Mouse (Mus musculus): ENCODE data around the gene Pcyt1b. TPM values are rescaled to one million over a fixed set of nuclear protein-coding genes. Genes with fewer than 3 reads are reported as not detected.

Gene Pcyt1b
- polyA plus RNA-seq, 1 experiment from 2014 or later: 7.2 TPM

GRCm38 (mm10) chrX:93663919-93664586, 9.4 kb downstream of the Pcyt1b start:
- WGBS: 87% methylated on average over 5 of the region's 5 CpGs
- DNase-seq (ENCODE audit: low spot score, missing footprints): no peak
- Histone ChIP-seq H3K9ac (ENCODE audit: low read length) (no peak overlapping the region), H3K27me3 (ENCODE audit: control insufficient read depth, insufficient read depth, low read length) (no peaks in the 10 kb centered on the region), H3K36me3 (ENCODE audit: control insufficient read depth, insufficient read depth, low read length) (no peaks in the 10 kb centered on the region), H3K27ac (ENCODE audit: low read depth, low read length) (no peak overlapping the region), H3K4me1 (ENCODE audit: control insufficient read depth, insufficient read depth, low read length) (no peaks in the 10 kb centered on the region), H3K9me3 (ENCODE audit: control insufficient read depth, low read length) (no peaks in the 10 kb centered on the region), H3K4me2 (no peak overlapping the region), H3K4me3 (ENCODE audit: low read depth, low read length) (no peak overlapping the region)
- no peak for ATAC-seq (ENCODE audit: low FRiP score)

GRCm38 (mm10) chrX:93664787-93665186, 10.1 kb downstream of the Pcyt1b start:
- WGBS: 77% methylated on average over 4 of the region's 4 CpGs
- ATAC-seq (ENCODE audit: low FRiP score) (no peak), DNase-seq (ENCODE audit: low spot score, missing footprints) (no peak)
- H3K4me2 ChIP-seq: no peak overlapping the region
- H3K27me3 ChIP-seq (ENCODE audit: control insufficient read depth, insufficient read depth, low read length): no peaks in the 10 kb centered on the region
- no peak overlapping the region for H3K4me3 ChIP-seq (ENCODE audit: low read depth, low read length)
- H3K27ac ChIP-seq (ENCODE audit: low read depth, low read length): no peak overlapping the region
- H3K9me3 ChIP-seq (ENCODE audit: control insufficient read depth, low read length): no peaks in the 10 kb centered on the region
- no peaks in the 10 kb centered on the region for H3K4me1 ChIP-seq (ENCODE audit: control insufficient read depth, insufficient read depth, low read length)
- H3K9ac ChIP-seq (ENCODE audit: low read length): no peak overlapping the region
- no peaks in the 10 kb centered on the region for H3K36me3 ChIP-seq (ENCODE audit: control insufficient read depth, insufficient read depth, low read length)

GRCm38 (mm10) chrX:93674432-93674831, 19.8 kb downstream of the Pcyt1b start:
- 42% methylated on average over 3 of the region's 3 CpGs for WGBS
- H3K9me3 ChIP-seq (ENCODE audit: control insufficient read depth, low read length): no peaks in the 10 kb centered on the region
- ATAC-seq (ENCODE audit: low FRiP score): peak; percentile 17; the same call in 1 of the 2 replicates
- no peak overlapping the region for H3K9ac ChIP-seq (ENCODE audit: low read length)
- peak overlapping the region; percentile 41; the same call in 1 of the 2 replicates for H3K4me2 ChIP-seq
- DNase-seq (ENCODE audit: low spot score, missing footprints): no peak
- H3K4me1 ChIP-seq (ENCODE audit: control insufficient read depth, insufficient read depth, low read length): no peaks in the 10 kb centered on the region; the same call in 1 of the 2 replicates
- peak overlapping the region; percentile 82 for H3K27ac ChIP-seq (ENCODE audit: low read depth, low read length)
- no peaks in the 10 kb centered on the region for H3K36me3 ChIP-seq (ENCODE audit: control insufficient read depth, insufficient read depth, low read length)
- 0 out of 2 replicates have a peak overlapping the region, but pooled peaks have one; percentile 22 for H3K4me3 ChIP-seq (ENCODE audit: low read depth, low read length)
- no peaks in the 10 kb centered on the region for H3K27me3 ChIP-seq (ENCODE audit: control insufficient read depth, insufficient read depth, low read length)

DNA sequence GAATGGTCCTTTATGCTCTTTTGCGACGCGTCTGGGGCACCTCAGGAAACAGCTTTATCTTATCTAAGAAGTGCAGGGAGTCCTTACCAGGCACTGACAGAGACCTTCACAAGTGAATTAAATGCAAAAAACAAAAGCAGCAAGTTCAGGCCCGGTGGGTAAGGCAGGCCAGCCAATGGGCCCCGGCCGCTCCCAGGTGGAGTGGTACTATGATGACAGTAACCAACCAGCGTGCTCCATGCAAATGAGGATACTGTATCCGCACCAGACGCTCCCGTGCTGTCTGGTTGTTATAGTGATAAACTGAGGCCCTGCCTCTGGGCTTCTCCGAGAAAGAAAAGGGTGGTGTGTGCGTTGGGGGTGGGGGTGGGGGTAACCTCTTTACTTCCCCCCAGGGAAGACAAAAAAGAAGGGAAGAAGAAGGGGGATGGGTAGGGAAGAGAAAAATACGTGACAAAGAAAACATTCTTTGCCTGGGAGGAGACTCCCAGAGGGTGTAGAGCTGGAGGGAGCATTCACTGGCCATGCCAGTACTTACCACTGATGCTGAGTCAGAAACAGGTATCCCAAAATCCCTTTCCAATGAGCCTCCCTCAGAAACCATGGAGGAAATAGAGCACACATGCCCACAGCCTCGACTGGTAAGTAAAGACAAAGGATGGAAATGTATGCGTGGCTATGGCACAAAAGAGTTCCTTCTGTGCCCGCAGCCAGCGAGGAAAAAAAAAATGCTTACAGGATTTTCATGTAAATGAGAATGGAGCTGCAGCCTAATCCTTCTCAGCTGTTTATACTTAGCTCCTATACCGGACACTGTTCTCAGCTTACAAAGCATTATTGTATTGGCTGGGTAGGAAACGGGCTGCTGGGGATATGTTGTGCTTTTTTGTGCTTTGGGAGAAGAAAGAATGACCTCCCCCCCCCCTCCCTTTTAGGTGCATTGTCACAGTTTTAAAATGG, 20.5 kb downstream of the Pcyt1b start:
- H3K4me3 ChIP-seq (ENCODE audit: low read depth, low read length): peak overlapping the region; percentile 22; the same call in 1 of the 2 replicates
- no peaks in the 10 kb centered on the region for H3K27me3 ChIP-seq (ENCODE audit: control insufficient read depth, insufficient read depth, low read length)
- peak overlapping the region; percentile 53 for H3K9ac ChIP-seq (ENCODE audit: low read length)
- H3K4me1 ChIP-seq (ENCODE audit: control insufficient read depth, insufficient read depth, low read length): no peaks in the 10 kb centered on the region; the same call in 1 of the 2 replicates
- peak overlapping the region; percentile 82 for H3K27ac ChIP-seq (ENCODE audit: low read depth, low read length)
- no peaks in the 10 kb centered on the region for H3K36me3 ChIP-seq (ENCODE audit: control insufficient read depth, insufficient read depth, low read length)
- DNase-seq (ENCODE audit: low spot score, missing footprints): peak; percentile 90
- H3K9me3 ChIP-seq (ENCODE audit: control insufficient read depth, low read length): no peaks in the 10 kb centered on the region
- 18% methylated on average over 19 of the region's 19 CpGs for WGBS
- ATAC-seq (ENCODE audit: low FRiP score): peak; percentile 95
- peak overlapping the region; percentile 41 for H3K4me2 ChIP-seq

GRCm38 (mm10) chrX:93676228-93676627, 21.6 kb downstream of the Pcyt1b start:
- H3K27ac ChIP-seq (ENCODE audit: low read depth, low read length): 0 out of 2 replicates have a peak overlapping the region, but pooled peaks have one; percentile 30
- DNase-seq (ENCODE audit: low spot score, missing footprints) (no peak), ATAC-seq (ENCODE audit: low FRiP score) (no peak)
- no peaks in the 10 kb centered on the region; the same call in 1 of the 2 replicates for H3K4me1 ChIP-seq (ENCODE audit: control insufficient read depth, insufficient read depth, low read length)
- no peak overlapping the region; the same call in 1 of the 2 replicates for H3K9ac ChIP-seq (ENCODE audit: low read length)
- H3K36me3 ChIP-seq (ENCODE audit: control insufficient read depth, insufficient read depth, low read length): no peaks in the 10 kb centered on the region
- H3K9me3 ChIP-seq (ENCODE audit: control insufficient read depth, low read length): no peaks in the 10 kb centered on the region
- H3K27me3 ChIP-seq (ENCODE audit: control insufficient read depth, insufficient read depth, low read length): no peaks in the 10 kb centered on the region
- H3K4me2 ChIP-seq: peak overlapping the region; percentile 41
- 64% methylated on average over 2 of the region's 2 CpGs for WGBS
- peak overlapping the region; percentile 22; the same call in 1 of the 2 replicates for H3K4me3 ChIP-seq (ENCODE audit: low read depth, low read length)

DNA sequence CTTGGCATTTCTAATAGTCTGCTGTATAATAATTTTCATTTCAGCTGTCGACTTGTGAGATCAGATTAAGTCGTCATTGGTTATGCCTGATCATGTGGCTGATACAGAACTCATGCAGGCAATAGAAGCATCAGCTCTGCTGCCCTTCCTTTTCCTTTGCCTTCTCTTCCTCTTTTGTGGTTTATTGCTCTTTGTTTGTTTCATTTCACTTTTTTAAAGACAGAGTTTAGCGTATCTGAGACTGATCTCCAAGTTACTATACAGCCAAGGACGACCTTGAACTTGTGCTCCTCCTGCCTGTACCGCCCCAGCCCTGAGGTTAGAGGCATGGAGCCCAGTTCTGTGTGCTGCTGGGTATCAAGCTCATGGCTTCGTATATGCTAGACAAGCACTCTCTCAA, 34.6 kb downstream of the Pcyt1b start:
- no peaks in the 10 kb centered on the region for H3K9me3 ChIP-seq (ENCODE audit: control insufficient read depth, low read length)
- no peak overlapping the region for H3K4me3 ChIP-seq (ENCODE audit: low read depth, low read length)
- WGBS: 84% methylated on average over 6 of the region's 6 CpGs
- no peak overlapping the region for H3K9ac ChIP-seq (ENCODE audit: low read length)
- H3K27ac ChIP-seq (ENCODE audit: low read depth, low read length): no peak overlapping the region
- no peaks in the 10 kb centered on the region for H3K36me3 ChIP-seq (ENCODE audit: control insufficient read depth, insufficient read depth, low read length)
- no peaks in the 10 kb centered on the region for H3K27me3 ChIP-seq (ENCODE audit: control insufficient read depth, insufficient read depth, low read length)
- no peak overlapping the region for H3K4me2 ChIP-seq
- H3K4me1 ChIP-seq (ENCODE audit: control insufficient read depth, insufficient read depth, low read length): no peaks in the 10 kb centered on the region
- DNase-seq (ENCODE audit: low spot score, missing footprints) (no peak), ATAC-seq (ENCODE audit: low FRiP score) (no peak)

DNA sequence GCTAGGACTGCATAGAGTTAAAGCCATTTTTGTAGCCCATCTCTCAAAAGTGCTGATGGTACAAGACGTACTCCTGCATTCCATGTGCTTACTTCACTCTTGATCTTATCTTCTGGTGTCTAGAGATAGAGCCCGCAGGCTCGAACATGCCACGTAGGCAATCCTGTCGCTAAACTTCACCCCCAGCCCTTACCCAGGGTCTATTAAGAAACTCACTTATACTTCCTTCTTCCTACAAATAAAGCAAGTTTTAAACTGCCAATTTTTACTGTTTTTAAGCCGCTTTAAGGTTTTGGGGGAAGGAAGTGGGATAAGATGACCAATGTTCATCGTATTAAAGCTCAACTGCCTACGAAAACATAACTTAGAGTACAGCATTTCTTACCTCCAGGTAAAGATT, 36.0 kb downstream of the Pcyt1b start:
- Histone ChIP-seq H3K9me3 (ENCODE audit: control insufficient read depth, low read length) (no peaks in the 10 kb centered on the region), H3K9ac (ENCODE audit: low read length) (no peak overlapping the region), H3K4me1 (ENCODE audit: control insufficient read depth, insufficient read depth, low read length) (no peaks in the 10 kb centered on the region), H3K27ac (ENCODE audit: low read depth, low read length) (no peak overlapping the region), H3K36me3 (ENCODE audit: control insufficient read depth, insufficient read depth, low read length) (no peaks in the 10 kb centered on the region), H3K4me3 (ENCODE audit: low read depth, low read length) (no peak overlapping the region), H3K27me3 (ENCODE audit: control insufficient read depth, insufficient read depth, low read length) (no peaks in the 10 kb centered on the region), H3K4me2 (no peak overlapping the region)
- DNase-seq (ENCODE audit: low spot score, missing footprints) (no peak), ATAC-seq (ENCODE audit: low FRiP score) (no peak)
- WGBS: 93% methylated on average over 8 of the region's 8 CpGs

GRCm38 (mm10) chrX:93697596-93697995, 42.9 kb downstream of the Pcyt1b start:
- Histone ChIP-seq H3K27me3 (ENCODE audit: control insufficient read depth, insufficient read depth, low read length) (no peaks in the 10 kb centered on the region), H3K4me3 (ENCODE audit: low read depth, low read length) (no peak overlapping the region), H3K36me3 (ENCODE audit: control insufficient read depth, insufficient read depth, low read length) (no peaks in the 10 kb centered on the region), H3K4me2 (no peak overlapping the region), H3K9me3 (ENCODE audit: control insufficient read depth, low read length) (no peaks in the 10 kb centered on the region), H3K9ac (ENCODE audit: low read length) (no peak overlapping the region), H3K4me1 (ENCODE audit: control insufficient read depth, insufficient read depth, low read length) (no peaks in the 10 kb centered on the region), H3K27ac (ENCODE audit: low read depth, low read length) (no peak overlapping the region)
- 83% methylated on average over 1 of the region's 1 CpGs for WGBS
- ATAC-seq (ENCODE audit: low FRiP score) (no peak), DNase-seq (ENCODE audit: low spot score, missing footprints) (no peak)

Data from midbrain, embryonic 11.5 days (tissue).